Mouse (Mus musculus) T-cell, adult 2 months (primary cell): ENCODE measurements around the gene Slc39a1.
"Not testable (repeated sequence)": the region's sequence is repeated elsewhere in the genome, so short reads cannot be mapped to it uniquely, and the experiment has no call there.

ENCODE experiments used
- DNase-seq: peaks from one replicate; pipeline ENCODE4 v3.0.0; 2022; ENCODE audit warnings: low spot score

The Slc39a1 gene

GRCm38 (mm10) chr3:90265932-90266741 lies 18.2 kb downstream of the Slc39a1 start:
- peak; percentile 57 for DNase-seq

- DNase-seq: peak; percentile 41
Observed at GRCm38 (mm10) chr3:90266901-90267775, 19.2 kb downstream of the Slc39a1 start.

DNA sequence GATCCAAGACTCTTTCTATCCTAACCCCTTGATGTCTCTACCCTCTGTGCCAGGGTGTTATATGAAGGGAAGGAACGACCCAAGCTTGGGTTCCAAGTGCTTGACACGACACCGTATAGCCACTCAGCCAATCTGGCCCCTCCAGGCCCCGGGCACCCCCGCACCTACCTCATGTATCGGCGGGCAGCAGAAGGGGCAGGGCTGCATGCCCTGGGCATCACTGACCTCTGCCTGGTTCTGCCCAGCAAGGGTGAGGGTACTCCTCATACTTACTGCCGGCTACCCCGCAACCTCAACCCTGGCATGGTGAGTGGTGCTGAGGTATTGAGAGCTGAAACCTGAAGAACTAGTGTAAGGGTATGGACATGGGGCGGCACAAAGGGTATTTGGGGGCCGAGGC lies 20.2 kb downstream of the Slc39a1 start:
- no peak for DNase-seq

DNA sequence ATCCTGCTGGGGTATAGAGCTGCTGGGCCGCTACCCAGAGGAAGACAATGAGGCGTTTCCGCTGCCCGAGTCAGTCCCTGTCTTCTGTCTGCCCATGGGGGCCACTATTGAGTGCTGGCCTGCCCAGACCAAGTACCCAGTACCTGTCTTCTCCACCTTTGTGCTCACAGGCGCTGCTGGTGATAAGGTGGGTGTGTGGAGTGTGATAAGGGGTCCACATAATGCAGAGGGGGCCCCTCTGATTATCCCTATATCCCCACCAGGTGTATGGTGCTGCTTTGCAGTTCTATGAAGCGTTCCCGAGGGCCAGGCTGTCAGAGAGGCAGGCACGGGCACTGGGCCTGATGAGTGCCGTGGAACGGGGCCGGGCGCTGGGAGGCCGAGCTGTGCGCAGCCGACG lies 21.0 kb downstream of the Slc39a1 start:
- DNase-seq: no peak

DNA sequence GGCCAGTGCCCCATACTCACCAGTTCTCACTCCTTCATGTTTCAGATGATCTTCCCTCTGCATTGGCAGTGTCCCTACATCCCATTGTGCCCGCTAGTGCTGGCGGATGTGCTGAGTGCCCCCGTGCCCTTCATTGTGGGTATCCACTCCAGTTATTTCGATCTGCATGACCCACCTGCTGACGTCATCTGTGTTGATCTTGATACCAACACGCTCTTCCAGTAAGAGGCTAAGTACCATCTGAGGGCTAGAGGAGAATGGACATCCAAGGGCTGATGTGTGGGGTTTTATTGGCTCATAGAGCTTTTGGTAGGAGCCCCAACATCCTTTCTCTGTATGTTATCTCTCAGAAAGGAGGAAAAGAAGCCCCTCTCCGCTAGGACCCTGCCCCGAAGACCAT lies 22.8 kb downstream of the Slc39a1 start:
- DNase-seq: no peak

DNA sequence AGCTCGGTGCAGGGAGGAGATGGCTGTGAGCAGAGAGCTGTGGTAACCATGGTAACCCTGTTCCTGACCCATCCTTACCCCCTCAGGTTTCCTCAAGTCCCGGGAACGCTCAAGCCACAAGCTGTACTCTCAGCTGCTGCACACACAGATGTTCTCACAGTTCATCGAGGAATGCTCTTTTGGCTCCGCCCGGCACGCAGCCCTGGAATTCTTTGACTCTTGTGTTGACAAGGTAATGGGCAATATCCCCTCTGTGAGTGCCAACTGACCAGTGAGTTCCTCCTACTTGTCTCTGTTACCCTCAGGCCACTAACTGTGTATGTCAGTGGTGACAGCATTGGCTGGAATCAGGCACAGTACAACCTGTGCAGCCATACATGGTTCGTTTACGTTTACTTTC lies 24.2 kb downstream of the Slc39a1 start:
- no peak for DNase-seq

DNA sequence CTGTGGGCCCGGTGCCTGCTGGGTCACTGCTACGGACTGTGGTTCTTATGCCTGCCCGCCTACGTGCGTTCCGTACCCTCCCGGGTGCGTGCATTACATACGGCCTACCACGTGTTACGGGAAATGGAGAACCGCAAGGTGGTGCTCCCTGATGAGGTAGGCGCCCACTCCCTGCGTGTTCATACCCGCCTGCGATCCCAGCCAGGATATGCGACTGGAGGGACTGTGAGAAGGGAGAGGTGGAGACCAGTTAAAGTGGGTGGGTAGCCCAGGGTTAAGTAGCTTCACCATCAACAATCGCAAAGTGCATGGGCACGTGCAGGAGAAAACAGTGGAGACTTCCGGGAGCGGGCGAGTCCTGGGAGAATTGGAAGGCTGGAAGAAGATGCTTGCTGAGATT lies 25.9 kb downstream of the Slc39a1 start:
- no peak for DNase-seq

DNA sequence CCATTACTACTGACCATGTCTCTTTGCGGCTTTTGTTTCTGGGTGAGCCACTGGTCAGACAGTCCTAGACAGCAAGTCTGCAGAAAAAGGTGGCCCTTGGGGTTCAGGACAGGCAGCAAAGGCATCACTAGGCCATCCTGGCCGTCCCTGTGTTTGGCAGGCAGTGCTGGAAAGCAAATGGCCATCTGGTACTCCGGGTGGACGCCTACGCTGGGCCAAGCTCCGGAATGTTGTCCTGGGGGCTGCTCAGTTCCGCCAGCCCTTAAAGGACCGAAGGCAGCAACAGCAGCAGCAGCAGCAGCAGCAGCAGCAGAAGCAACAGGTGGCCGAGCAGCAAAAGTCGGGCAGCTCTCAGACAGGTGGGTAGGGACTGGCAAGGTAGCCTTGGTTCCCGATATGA lies 27.3 kb downstream of the Slc39a1 start:
- no peak for DNase-seq

DNA sequence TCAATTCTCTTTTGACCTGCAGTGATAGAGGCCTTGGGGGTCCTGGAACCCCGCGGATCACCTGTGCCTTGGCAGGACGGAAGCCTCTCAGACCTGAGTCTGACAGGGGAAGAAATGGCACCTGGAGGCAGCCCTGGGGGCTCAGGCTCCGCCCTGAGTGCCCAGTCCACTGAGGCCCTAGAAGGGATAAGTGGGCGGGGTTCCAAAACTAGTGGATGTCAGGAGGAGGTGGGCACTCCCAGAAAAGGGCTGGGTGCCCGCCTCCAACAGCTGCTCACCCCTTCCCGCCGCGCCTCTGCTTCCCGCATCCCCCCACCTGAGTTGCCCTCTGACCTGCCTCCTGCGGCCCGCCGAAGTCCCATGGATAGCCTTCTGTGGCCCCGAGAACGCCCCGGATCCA lies 28.9 kb downstream of the Slc39a1 start:
- DNase-seq: no peak

DNA sequence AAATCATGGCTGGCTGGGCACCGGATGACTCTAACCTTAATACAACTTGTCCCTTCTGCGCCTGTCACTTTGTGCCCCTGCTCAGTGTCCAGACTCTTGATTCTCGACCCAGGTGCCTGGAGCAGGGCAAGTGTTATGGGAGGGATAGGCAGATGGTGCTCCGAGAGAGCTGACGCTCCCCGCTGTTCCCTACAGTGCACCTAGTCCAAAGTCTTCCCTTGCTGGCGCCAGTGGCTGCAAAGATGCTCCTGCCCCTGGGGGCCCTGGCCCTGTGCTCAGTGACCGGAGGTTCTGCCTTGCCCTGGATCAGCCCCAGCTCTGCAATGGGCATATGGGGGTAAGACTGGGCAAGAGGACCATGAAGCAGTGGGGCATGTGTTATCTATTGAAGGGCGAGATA lies 29.8 kb downstream of the Slc39a1 start:
- no peak for DNase-seq

DNA sequence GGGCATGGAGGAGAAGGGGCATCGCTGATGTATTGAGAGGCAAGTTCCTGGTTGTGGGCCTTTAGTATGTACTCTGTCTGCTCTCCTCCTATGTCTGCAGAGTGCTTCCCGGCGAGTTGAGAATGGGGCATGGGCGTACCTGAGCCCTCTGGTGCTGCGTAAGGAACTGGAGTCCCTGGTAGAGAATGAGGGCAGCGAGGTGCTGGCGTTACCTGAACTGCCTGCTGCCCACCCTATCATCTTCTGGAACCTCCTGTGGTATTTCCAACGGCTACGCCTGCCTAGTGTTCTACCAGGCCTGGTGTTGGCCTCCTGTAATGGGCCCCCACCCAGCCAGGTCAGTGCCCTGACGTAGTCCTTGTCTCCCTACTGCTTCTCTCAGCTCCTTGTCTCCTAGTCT lies 30.2 kb downstream of the Slc39a1 start:
- DNase-seq: no peak

DNA sequence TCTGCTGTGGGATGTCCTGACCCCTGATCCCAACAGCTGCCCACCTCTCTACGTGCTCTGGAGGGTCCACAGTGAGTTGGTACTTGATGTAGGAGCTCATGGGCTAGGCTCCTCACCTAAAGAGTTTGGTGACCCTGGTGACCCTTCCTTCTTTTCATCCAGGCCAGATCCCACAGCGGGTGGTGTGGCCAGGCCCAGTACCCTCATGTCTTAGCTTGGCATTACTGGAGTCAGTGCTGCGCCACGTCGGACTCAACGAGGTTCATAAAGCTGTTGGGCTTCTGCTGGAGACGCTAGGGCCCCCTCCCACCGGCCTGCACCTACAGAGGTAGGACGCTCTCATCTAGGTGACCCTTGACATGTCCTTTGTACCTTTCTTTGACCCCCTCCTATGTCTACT lies 31.2 kb downstream of the Slc39a1 start:
- DNase-seq: no peak

DNA sequence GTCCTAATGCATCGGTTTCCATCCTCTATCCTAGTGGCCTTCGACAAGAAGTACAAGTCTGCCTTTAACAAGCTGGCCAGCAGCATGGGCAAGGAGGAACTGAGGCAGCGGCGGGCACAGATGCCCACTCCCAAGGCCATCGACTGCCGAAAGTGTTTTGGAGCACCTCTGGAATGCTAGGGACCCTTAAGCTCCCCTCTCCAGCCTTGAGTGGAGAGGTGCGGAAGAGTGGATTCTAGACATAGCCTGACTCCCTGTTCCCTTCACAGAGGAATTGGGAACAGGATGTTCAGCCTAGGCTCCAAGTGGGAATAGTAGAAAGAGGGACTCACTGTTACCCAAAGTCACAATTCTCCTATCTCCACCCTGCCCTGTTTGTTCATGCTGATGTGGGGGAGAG lies 31.8 kb downstream of the Slc39a1 start:
- DNase-seq: no peak

GRCm38 (mm10) chr3:90280708-90281107 lies 32.7 kb downstream of the Slc39a1 start:
- no peak for DNase-seq

DNA sequence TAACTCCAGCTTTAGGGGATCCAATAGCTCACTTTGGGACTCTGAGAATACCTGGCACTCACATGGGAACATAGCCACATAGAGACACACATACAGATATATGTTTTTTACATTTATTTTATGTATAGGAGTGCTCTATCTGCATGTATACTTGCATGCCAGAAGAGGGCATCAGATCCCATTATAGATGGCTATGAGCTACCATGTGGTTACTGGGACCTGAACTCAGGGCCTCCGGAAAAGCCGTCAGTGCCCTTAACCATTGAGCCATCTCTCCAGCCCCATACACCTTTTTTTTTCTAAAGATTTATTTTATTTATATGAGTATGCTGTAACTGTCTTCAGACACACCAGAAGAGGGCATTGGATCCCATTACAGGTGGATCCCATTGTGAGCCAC lies 36.2 kb downstream of the Slc39a1 start:
- no peak for DNase-seq

DNA sequence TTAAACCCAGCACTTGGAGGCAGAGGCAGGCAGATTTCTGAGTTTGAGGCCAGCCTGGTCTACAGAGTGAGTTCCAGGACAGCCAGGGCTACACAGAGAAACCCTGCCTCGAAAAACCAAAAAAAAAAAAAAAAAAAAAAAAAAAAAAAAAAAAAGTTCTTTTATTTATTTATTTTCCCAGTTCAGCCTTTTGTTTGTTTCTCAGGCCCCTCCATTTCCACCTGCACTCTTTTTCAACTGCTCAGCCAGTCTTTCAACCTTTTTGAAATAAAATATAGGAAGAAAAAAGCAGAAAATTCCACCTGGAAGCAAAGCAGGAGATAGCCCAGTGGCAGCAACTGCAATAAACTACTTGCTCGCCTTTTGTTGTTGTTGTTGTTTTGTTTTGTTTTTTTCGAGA lies 41.4 kb downstream of the Slc39a1 start:
- not testable (repeated sequence) for DNase-seq

DNA sequence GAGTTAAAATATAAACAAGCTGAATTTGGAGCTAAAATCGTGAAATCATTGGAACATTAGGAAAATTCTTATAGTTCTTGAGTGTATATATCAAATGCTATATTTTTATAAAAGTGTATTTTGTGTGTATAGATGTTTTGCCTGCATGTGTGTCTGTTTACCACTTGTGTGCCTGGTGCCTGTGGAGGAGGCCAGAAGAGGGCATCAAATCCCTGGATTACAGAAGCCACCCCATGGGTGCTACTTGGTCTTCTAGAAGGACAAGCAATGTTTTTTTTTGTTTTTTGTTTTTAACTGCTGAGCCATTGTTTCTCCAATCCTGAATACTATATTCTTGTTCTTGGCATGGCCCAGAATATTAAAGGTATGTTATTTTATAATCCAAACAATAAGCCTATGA lies 42.6 kb downstream of the Slc39a1 start:
- DNase-seq: no peak

GRCm38 (mm10) chr3:90291982-90292344 lies 44.0 kb downstream of the Slc39a1 start:
- no peak for DNase-seq

DNA sequence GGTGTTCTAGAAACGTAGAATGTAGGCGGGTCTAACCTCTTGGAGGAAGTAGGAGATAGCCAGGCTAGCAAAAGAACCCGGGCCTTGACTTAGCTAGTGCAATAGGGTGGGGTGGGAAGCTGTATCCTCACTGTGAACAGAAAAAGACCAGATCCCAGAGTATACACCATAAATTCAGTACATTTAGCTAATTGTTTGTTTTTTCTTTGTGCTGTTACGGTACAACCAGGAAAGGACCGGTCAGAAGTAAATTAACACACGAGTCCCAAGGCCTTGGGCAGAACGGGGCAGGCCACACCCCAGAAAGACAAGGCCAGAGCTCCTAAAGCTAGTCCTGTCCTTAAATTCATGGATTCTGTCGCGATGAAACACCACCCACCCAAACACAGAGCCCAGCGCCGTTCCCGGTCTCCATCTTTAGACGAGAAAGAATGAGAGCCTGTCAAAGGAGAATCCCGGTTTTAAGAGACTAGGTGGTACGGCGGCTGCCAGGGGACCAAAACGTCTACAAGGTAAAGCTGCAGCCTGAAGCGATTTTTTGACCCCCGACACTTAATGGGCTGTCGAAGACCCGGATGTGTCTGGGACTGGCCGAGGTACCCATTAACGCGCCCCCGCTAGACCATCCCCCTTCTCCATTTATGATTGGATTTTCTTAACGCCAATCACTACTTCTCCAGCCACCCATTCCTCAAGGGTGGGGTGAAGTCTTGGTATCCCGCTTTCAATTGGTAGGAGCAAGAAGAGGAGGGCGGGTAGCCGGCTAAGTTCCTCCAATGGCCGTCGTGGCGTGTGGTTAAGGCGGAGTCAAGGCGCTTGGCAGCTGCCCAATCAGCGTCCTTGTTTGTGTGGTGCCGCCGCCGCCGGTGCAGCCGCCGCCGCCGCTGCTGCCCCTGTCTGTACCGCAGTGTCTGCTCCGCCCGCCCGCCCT lies 44.6 kb downstream of the Slc39a1 start, which contains the start of gene Gatad2b:
TSS of gene Gatad2b (plus strand) at position 834 of the 931 bp plus-strand sequence.
- peak; percentile 99 for DNase-seq

- peak; percentile 44 for DNase-seq
Observed at GRCm38 (mm10) chr3:90293352-90294063, 45.5 kb downstream of the Slc39a1 start.

DNA sequence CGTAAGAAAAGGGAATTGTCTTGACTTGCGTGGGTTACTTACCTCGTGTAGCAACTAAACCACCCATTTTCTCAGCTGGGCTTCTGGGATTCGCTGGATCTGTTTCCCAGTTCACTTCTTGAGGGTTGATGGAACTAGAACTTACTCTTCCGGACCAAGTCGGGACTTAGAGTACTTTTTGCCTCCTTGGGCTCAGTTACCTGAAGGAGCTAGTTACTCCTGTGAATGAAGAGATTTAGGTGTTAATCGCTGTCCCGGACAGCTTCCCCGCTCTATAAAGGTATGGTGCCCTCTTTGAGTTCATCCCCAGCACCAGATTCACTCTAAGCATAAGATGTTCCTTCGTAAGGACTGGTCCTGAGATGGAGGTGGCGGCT lies 46.1 kb downstream of the Slc39a1 start:
- DNase-seq: no peak

- DNase-seq: no peak
Observed at GRCm38 (mm10) chr3:90294651-90295050, 46.7 kb downstream of the Slc39a1 start.
